Mouse (Mus musculus): ENCODE data around the gene Nav3. TPM values are rescaled to one million over a fixed set of nuclear protein-coding genes. Genes with fewer than 3 reads are reported as not detected.

Nav3 gene
- polyA plus RNA-seq, 1 experiment from 2014 or later, result 0.85 TPM

DNA sequence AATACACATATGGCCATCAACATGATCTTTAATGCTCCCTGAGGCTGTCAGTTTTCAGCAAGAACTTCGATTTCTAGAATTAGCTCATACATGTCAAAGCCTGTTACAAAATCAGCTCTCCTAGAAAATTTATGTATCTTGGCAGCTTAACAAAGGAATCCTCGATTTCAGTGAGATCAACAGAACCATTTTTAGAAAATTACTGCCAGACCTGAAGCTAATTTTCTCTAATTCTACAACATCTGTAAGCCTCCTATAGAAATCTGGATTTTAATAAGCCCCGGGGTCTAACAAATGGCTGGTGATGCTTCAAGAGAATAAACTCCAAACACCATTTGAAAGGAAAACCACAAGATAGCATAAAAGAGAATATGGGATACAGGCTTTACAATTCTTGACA, 659.0 kb downstream of the Nav3 start:
- Histone ChIP-seq H3K36me3 (ENCODE audit: control insufficient read depth, insufficient read depth, low read length) (no peaks in the 10 kb centered on the region), H3K9ac (ENCODE audit: low read depth, low read length) (no peak overlapping the region), H3K27me3 (replicated peaks; ENCODE audit: control insufficient read depth, insufficient read depth, low read length) (no peaks in the 10 kb centered on the region), H3K4me2 (no peak overlapping the region), H3K4me3 (ENCODE audit: low read depth, low read length) (no peak overlapping the region), H3K9me3 (ENCODE audit: control insufficient read depth, low read length) (no peaks in the 10 kb centered on the region), H3K4me1 (replicated peaks; ENCODE audit: control insufficient read depth, insufficient read depth, low read length) (no peaks in the 10 kb centered on the region), H3K27ac (ENCODE audit: low read depth, low read length) (no peak overlapping the region)
- ATAC-seq (replicated peaks; ENCODE audit: low FRiP score), result no peak
- DNase-seq (ENCODE audit: low spot score), result no peak
- WGBS, result 64% methylated on average over 3 of the region's 3 CpGs

DNA sequence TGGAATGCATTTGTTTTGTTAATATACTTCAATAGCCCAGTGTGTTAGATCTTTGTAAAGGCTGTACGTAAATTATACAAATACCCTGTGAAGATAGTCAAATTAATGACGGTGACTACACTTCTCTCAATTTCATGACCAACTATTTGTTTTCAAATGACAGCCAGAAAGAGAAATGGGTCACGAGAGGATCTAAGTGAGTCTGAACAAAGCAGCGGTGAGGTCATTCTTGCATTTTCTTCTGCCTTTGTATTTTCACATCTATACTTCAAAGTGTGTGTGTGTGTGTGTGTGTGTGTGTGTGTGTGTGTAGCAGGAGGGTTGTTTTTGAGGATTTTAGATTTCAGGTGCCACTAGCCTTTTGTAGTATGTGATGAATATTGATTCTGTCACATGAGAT, 662.5 kb downstream of the Nav3 start:
- no peak for ATAC-seq (replicated peaks; ENCODE audit: low FRiP score)
- no peak overlapping the region for H3K4me3 ChIP-seq (ENCODE audit: low read depth, low read length)
- WGBS, result 79% methylated on average over 4 of the region's 4 CpGs
- no peaks in the 10 kb centered on the region for H3K27me3 ChIP-seq (replicated peaks; ENCODE audit: control insufficient read depth, insufficient read depth, low read length)
- no peaks in the 10 kb centered on the region for H3K36me3 ChIP-seq (ENCODE audit: control insufficient read depth, insufficient read depth, low read length)
- no peaks in the 10 kb centered on the region for H3K9me3 ChIP-seq (ENCODE audit: control insufficient read depth, low read length)
- H3K9ac ChIP-seq (ENCODE audit: low read depth, low read length), result no peak overlapping the region
- no peak overlapping the region for H3K27ac ChIP-seq (ENCODE audit: low read depth, low read length)
- DNase-seq (ENCODE audit: low spot score), result no peak
- no peaks in the 10 kb centered on the region for H3K4me1 ChIP-seq (replicated peaks; ENCODE audit: control insufficient read depth, insufficient read depth, low read length)
- H3K4me2 ChIP-seq, result no peak overlapping the region

DNA sequence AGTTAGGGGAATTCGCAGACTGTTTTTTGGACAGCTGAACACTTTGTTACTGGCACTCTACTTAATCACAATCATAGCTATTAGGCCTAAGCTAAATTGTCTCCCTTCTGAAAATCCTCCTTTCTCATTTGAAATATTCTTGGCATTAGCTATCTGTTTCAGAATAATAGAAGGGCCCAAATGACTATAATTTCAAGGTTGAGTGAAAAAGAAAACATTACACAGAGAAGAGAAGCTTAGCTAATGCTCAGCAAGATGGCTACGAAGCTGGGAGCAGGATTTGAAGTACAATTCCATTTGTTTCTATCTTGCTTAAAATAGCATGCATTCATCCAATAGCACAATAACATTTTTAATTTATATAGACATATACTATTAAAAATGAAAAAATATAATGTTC, 667.3 kb downstream of the Nav3 start:
- H3K9me3 ChIP-seq (ENCODE audit: control insufficient read depth, low read length), result no peaks in the 10 kb centered on the region
- no peak overlapping the region for H3K4me3 ChIP-seq (ENCODE audit: low read depth, low read length)
- no peak overlapping the region for H3K4me2 ChIP-seq
- no peak overlapping the region for H3K27ac ChIP-seq (ENCODE audit: low read depth, low read length)
- no peaks in the 10 kb centered on the region for H3K36me3 ChIP-seq (ENCODE audit: control insufficient read depth, insufficient read depth, low read length)
- WGBS, result 79% methylated on average over 2 of the region's 2 CpGs
- no peaks in the 10 kb centered on the region for H3K27me3 ChIP-seq (replicated peaks; ENCODE audit: control insufficient read depth, insufficient read depth, low read length)
- DNase-seq (ENCODE audit: low spot score), result no peak
- ATAC-seq (replicated peaks; ENCODE audit: low FRiP score), result no peak
- no peak overlapping the region for H3K9ac ChIP-seq (ENCODE audit: low read depth, low read length)
- no peaks in the 10 kb centered on the region for H3K4me1 ChIP-seq (replicated peaks; ENCODE audit: control insufficient read depth, insufficient read depth, low read length)

DNA sequence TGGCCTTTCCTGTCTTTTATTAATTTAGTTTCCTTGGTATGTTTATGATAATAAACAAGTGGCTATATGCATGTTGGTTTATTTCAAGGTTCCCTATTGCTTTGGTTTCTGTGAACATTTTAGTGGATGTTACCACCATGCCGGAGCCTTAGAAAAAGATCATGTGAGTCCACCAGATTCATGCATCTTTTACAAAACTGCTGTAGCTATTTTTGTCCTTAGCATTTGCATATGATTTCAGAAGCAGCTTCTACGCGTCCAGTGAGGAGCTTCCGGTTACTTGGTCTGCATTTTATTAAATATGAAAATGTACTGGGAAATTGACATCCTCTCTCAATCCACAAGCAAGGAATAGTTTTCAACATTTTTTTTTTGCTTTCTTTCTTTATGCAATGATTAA, 676.9 kb downstream of the Nav3 start:
- Histone ChIP-seq H3K27ac (ENCODE audit: low read depth, low read length) (no peak overlapping the region), H3K4me3 (ENCODE audit: low read depth, low read length) (no peak overlapping the region), H3K36me3 (ENCODE audit: control insufficient read depth, insufficient read depth, low read length) (no peaks in the 10 kb centered on the region), H3K4me2 (no peak overlapping the region), H3K4me1 (replicated peaks; ENCODE audit: control insufficient read depth, insufficient read depth, low read length) (no peaks in the 10 kb centered on the region), H3K9ac (ENCODE audit: low read depth, low read length) (no peak overlapping the region), H3K27me3 (replicated peaks; ENCODE audit: control insufficient read depth, insufficient read depth, low read length) (no peaks in the 10 kb centered on the region), H3K9me3 (ENCODE audit: control insufficient read depth, low read length) (no peaks in the 10 kb centered on the region)
- no peak for DNase-seq (ENCODE audit: low spot score)
- ATAC-seq (replicated peaks; ENCODE audit: low FRiP score), result no peak
- 87% methylated on average over 4 of the region's 4 CpGs for WGBS

DNA sequence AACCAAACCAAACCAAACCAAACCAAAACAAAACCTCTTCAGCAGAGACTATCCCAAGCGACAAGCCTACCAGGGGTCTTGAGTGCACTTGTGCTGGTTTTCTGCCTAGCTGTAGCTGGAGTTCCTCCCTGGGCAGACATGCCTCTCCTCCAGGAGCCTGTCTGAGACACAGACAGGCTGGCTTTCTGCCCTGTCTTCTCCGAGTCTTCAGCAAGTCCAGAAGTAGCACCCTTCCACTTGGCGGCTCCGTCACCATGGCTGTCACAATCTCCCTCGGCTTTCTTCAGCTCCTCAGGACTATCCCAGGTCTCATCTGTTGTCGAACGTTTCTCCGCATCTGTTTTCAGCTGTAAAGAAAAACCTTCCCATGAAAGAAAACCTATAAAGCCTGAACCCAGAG, 686.9 kb downstream of the Nav3 start:
- Histone ChIP-seq H3K36me3 (ENCODE audit: control insufficient read depth, insufficient read depth, low read length) (no peaks in the 10 kb centered on the region), H3K9me3 (ENCODE audit: control insufficient read depth, low read length) (no peaks in the 10 kb centered on the region), H3K27me3 (replicated peaks; ENCODE audit: control insufficient read depth, insufficient read depth, low read length) (no peaks in the 10 kb centered on the region), H3K4me3 (ENCODE audit: low read depth, low read length) (no peak overlapping the region), H3K9ac (ENCODE audit: low read depth, low read length) (no peak overlapping the region), H3K4me1 (replicated peaks; ENCODE audit: control insufficient read depth, insufficient read depth, low read length) (no peaks in the 10 kb centered on the region), H3K27ac (ENCODE audit: low read depth, low read length) (no peak overlapping the region), H3K4me2 (no peak overlapping the region)
- 84% methylated on average over 8 of the region's 8 CpGs for WGBS
- DNase-seq (ENCODE audit: low spot score) (no peak), ATAC-seq (replicated peaks; ENCODE audit: low FRiP score) (no peak)

DNA sequence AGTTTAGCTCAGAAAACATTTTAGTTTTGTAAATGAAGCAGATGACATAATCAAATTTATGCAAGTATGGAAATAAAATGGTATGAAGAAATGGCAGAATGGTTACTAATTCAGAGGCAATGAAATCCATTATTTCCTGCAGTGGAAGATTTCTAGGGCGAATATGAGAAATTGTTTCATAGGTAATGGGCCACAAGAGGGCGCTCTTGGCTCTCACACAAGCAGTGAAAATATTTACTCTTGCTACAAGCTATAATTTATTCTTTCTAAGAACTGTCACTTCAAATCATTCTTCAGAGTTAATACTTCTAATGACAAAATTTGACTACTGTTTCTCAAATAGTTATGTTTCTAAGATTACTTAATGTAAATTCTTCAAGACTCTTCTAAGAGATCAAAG, 690.4 kb downstream of the Nav3 start:
- H3K4me3 ChIP-seq (ENCODE audit: low read depth, low read length), result no peak overlapping the region
- ATAC-seq (replicated peaks; ENCODE audit: low FRiP score) (no peak), DNase-seq (ENCODE audit: low spot score) (no peak)
- H3K27ac ChIP-seq (ENCODE audit: low read depth, low read length), result no peak overlapping the region
- no peak overlapping the region for H3K9ac ChIP-seq (ENCODE audit: low read depth, low read length)
- WGBS, result 6% methylated on average over 2 of the region's 2 CpGs
- no peaks in the 10 kb centered on the region for H3K27me3 ChIP-seq (replicated peaks; ENCODE audit: control insufficient read depth, insufficient read depth, low read length)
- no peaks in the 10 kb centered on the region for H3K9me3 ChIP-seq (ENCODE audit: control insufficient read depth, low read length)
- H3K4me1 ChIP-seq (replicated peaks; ENCODE audit: control insufficient read depth, insufficient read depth, low read length), result no peaks in the 10 kb centered on the region
- H3K4me2 ChIP-seq, result no peak overlapping the region
- H3K36me3 ChIP-seq (ENCODE audit: control insufficient read depth, insufficient read depth, low read length), result no peaks in the 10 kb centered on the region

DNA sequence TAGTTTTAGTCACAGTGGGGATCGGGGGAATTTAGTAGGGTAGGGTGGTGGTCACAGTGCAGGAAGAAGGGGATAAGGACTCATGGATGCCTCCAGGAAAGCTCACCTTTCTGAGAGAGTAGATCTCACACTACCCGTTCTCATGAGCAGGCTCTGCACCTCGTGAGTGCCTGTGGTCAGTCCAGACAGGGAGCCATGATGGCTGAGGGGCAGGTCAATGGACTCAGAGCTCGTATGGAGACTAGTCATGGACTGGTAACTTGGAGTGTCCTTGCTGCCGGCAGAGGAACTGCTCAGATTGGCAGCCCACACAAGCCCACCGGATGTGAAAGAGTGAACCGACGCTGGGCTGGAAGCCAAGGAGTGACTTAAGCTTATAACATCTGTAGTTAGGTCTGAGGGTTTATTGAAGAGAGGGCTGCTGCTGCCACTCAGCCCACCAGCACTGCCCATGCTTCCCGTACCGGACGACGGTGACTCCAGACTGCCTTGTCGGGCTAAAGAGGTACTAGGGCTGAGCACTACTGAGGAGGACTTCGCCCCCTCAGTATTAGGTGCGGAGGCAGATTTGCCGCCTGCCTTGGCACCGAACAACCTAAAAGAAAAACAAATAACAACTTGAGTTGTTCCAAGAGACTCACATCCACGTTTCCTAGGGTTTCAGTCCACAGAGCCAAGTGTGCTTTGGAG, 691.4 kb downstream of the Nav3 start:
- Histone ChIP-seq H3K27me3 (replicated peaks; ENCODE audit: control insufficient read depth, insufficient read depth, low read length) (no peaks in the 10 kb centered on the region), H3K27ac (ENCODE audit: low read depth, low read length) (no peak overlapping the region), H3K4me3 (ENCODE audit: low read depth, low read length) (no peak overlapping the region), H3K4me1 (replicated peaks; ENCODE audit: control insufficient read depth, insufficient read depth, low read length) (no peaks in the 10 kb centered on the region), H3K9me3 (ENCODE audit: control insufficient read depth, low read length) (no peaks in the 10 kb centered on the region), H3K36me3 (ENCODE audit: control insufficient read depth, insufficient read depth, low read length) (no peaks in the 10 kb centered on the region), H3K9ac (ENCODE audit: low read depth, low read length) (no peak overlapping the region), H3K4me2 (no peak overlapping the region)
- ATAC-seq (replicated peaks; ENCODE audit: low FRiP score), result no peak
- 77% methylated on average over 18 of the region's 18 CpGs for WGBS
- DNase-seq (ENCODE audit: low spot score), result no peak

DNA sequence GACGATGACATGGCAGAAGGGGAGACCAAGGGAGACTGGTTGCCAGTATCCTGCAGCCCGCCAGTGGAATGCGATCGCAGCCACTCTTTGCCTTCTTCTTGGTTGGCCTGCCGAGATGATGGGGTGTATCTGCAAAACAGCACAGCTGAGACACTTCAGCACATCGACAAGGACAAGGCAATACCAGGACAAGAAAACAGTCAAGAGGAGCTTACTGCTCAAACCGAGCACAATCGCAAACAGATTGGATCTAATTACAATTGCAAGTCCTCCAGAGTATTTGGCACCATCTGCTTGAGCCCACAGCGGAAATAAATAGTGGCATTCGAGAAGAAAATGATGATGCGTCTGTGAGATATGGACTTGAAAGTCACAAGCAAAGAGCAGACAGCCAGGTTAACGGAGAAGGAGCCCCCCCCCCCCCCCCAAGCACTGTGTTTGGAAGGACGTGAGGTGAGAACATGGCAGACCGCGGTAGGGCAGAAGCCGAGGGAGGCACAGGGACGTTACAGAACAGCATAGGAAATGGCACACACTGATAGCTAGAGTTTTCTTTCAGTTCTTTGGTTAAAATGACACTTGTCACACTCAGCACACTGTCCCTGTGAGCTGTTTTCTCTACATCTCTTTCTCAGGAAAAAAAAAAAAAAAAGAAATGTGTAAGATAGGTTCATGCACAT, 696.9 kb downstream of the Nav3 start:
- no peaks in the 10 kb centered on the region for H3K9me3 ChIP-seq (ENCODE audit: control insufficient read depth, low read length)
- no peak overlapping the region for H3K4me3 ChIP-seq (ENCODE audit: low read depth, low read length)
- DNase-seq (ENCODE audit: low spot score), result no peak
- H3K9ac ChIP-seq (ENCODE audit: low read depth, low read length), result no peak overlapping the region
- no peak overlapping the region for H3K4me2 ChIP-seq
- no peaks in the 10 kb centered on the region for H3K27me3 ChIP-seq (replicated peaks; ENCODE audit: control insufficient read depth, insufficient read depth, low read length)
- H3K27ac ChIP-seq (ENCODE audit: low read depth, low read length), result no peak overlapping the region
- no peak for ATAC-seq (replicated peaks; ENCODE audit: low FRiP score)
- H3K36me3 ChIP-seq (ENCODE audit: control insufficient read depth, insufficient read depth, low read length), result no peaks in the 10 kb centered on the region
- 71% methylated on average over 17 of the region's 17 CpGs for WGBS
- H3K4me1 ChIP-seq (replicated peaks; ENCODE audit: control insufficient read depth, insufficient read depth, low read length), result no peaks in the 10 kb centered on the region

DNA sequence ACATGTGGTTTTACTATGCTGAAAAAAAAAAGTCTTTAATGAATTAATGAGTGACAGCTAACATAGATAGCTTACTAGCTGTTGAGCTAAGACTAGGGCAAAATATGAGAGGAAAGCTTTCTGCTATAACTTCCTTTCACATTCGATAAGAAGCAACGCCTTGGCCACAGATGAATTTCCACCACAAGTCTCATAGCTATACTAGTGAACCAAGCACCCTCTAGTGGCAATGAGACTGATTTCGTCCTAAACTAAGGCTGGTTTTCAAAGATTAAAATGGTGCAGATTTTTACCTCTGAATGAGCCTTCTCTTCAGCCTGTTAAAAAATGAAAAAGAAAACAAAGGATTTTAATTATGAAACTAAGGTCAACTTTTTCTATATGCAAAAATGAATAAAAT, 709.1 kb downstream of the Nav3 start:
- H3K27ac ChIP-seq (ENCODE audit: low read depth, low read length), result no peak overlapping the region
- H3K4me2 ChIP-seq, result no peak overlapping the region
- H3K27me3 ChIP-seq (replicated peaks; ENCODE audit: control insufficient read depth, insufficient read depth, low read length), result no peaks in the 10 kb centered on the region
- no peaks in the 10 kb centered on the region for H3K36me3 ChIP-seq (ENCODE audit: control insufficient read depth, insufficient read depth, low read length)
- WGBS, result 57% methylated on average over 3 of the region's 3 CpGs
- DNase-seq (ENCODE audit: low spot score) (no peak), ATAC-seq (replicated peaks; ENCODE audit: low FRiP score) (no peak)
- H3K9ac ChIP-seq (ENCODE audit: low read depth, low read length), result no peak overlapping the region
- H3K4me1 ChIP-seq (replicated peaks; ENCODE audit: control insufficient read depth, insufficient read depth, low read length), result no peaks in the 10 kb centered on the region
- H3K4me3 ChIP-seq (ENCODE audit: low read depth, low read length), result no peak overlapping the region
- no peaks in the 10 kb centered on the region for H3K9me3 ChIP-seq (ENCODE audit: control insufficient read depth, low read length)

Data from liver, embryonic 11.5 days (tissue).